Comparison of ENCODE assay signal across 21 mouse cellular contexts in the genomic region with DNA sequence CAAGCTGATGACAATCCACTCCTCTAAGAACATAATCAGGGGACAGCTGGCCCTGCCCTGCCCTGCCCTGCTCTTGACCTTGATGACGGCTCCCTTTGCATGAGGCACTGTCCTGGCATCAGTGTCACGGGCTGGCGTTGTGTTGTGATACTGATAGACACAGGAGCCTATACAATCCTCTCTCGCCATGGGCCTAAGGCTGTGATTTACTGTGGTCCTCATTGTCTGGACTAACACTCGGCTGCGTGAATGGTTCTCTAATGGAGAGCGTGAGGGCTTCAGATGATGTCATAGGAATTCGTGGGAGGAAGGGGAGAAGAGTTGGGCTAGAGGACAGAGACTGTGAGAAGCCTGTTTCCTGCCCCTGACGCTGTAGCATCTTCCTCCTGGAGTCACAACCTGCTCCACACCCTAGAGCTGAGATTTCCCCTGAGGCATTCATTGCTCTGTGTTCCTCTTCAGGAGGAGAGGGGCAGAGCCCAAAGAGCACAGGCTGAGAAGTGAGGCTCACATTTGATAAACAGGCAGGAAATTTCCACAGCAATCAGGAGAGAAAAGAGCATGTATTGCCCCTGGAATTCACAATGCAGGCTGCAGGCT. TPM values are rescaled to one million over a fixed set of nuclear protein-coding genes. Genes with fewer than 3 reads are reported as not detected.
DNase-seq lines count a peak whose midpoint lies in the region; ATAC-seq and TF ChIP-seq lines count a peak whose summit lies in the region.
"Had no signal": no experiment of that assay in that cellular context is flagged by ENCODE, and none has a peak within 500 bp of the region (broad histone marks: within the 10 kb centered on the region; RNA-seq: fewer than 3 reads in every experiment).

No protein-coding gene starts in this region.

- H3K27ac ChIP-seq in heart, embryonic 14.5 days (replicated peaks in 1 of 2; ENCODE audit: control insufficient read depth in 1 of 2, insufficient read depth in 1 of 2, low read depth in 2 of 2, low read length in 2 of 2), result no peak overlapping the region
- no peak overlapping the region for H3K27ac ChIP-seq in heart, embryonic 11.5 days (ENCODE audit: low read depth, low read length)
- H3K27ac ChIP-seq in midbrain, embryonic 14.5 days (replicated peaks; ENCODE audit: low read depth, low read length), result peak overlapping the region; percentile 46
- H3K27ac ChIP-seq in intestine, postnatal 0 days (ENCODE audit: low read depth, low read length), result no peak overlapping the region
- H3K27ac ChIP-seq: embryonic facial prominence, embryonic 12.5 days; intestine, embryonic 15.5 days; limb, embryonic 15.5 days had no signal

- 22% methylated on average over 9 of the region's 9 CpGs for WGBS in heart, embryonic 14.5 days
- 29% methylated on average over 9 of the region's 9 CpGs for WGBS in heart, embryonic 11.5 days (ENCODE audit: insufficient replicate concordance)
- WGBS in midbrain, embryonic 14.5 days, result 60% methylated on average over 9 of the region's 9 CpGs
- 48% methylated on average over 9 of the region's 9 CpGs for WGBS in intestine, postnatal 0 days

- ATAC-seq in heart, embryonic 14.5 days (ENCODE audit: insufficient number of reproducible peaks, insufficient read depth, low FRiP score, low read depth), result 0 out of 2 replicates have a peak, but pooled peaks have one; percentile 25
- ATAC-seq in heart, embryonic 11.5 days (replicated peaks; ENCODE audit: insufficient number of reproducible peaks, low FRiP score, low TSS enrichment), result no peak
- ATAC-seq in midbrain, embryonic 14.5 days (ENCODE audit: low FRiP score, low TSS enrichment), result no peak
- no peak for ATAC-seq in intestine, postnatal 0 days
- ATAC-seq: intestine, embryonic 15.5 days had no signal

- H3K4me2 ChIP-seq in heart, embryonic 14.5 days (ENCODE audit: low read length), result no peak overlapping the region
- H3K4me2 ChIP-seq in heart, embryonic 11.5 days, result no peak overlapping the region
- no peak overlapping the region for H3K4me2 ChIP-seq in midbrain, embryonic 14.5 days (ENCODE audit: low read length)
- H3K4me2 ChIP-seq in intestine, postnatal 0 days (replicated peaks; ENCODE audit: low read depth), result no peak overlapping the region
- H3K4me2 ChIP-seq: embryonic facial prominence, embryonic 12.5 days; intestine, embryonic 15.5 days; limb, embryonic 15.5 days had no signal

- no peaks in the 10 kb centered on the region for H3K36me3 ChIP-seq in heart, embryonic 14.5 days (ENCODE audit: control insufficient read depth, insufficient read depth, low read length)
- no peaks in the 10 kb centered on the region for H3K36me3 ChIP-seq in heart, embryonic 11.5 days (ENCODE audit: control insufficient read depth, insufficient read depth, low read length)
- no peaks in the 10 kb centered on the region for H3K36me3 ChIP-seq in midbrain, embryonic 14.5 days (ENCODE audit: control insufficient read depth, insufficient read depth, low read length)
- H3K36me3 ChIP-seq in intestine, postnatal 0 days (ENCODE audit: control insufficient read depth, insufficient read depth), result no peaks in the 10 kb centered on the region
- H3K36me3 ChIP-seq: embryonic facial prominence, embryonic 12.5 days; intestine, embryonic 15.5 days; limb, embryonic 15.5 days had no signal

- TF ChIP-seq CTCF in intestine, postnatal 0 days (IDR thresholded peaks at IDR 0.05; ENCODE audit: low read depth), result no peak

- H3K4me3 ChIP-seq in heart, embryonic 14.5 days (ENCODE audit: control insufficient read depth in 1 of 2, insufficient read depth in 1 of 2, low read depth in 1 of 2, low read length in 2 of 2), result no peak overlapping the region
- no peak overlapping the region for H3K4me3 ChIP-seq in heart, embryonic 11.5 days (ENCODE audit: low read depth, low read length)
- H3K4me3 ChIP-seq in midbrain, embryonic 14.5 days (replicated peaks; ENCODE audit: low read depth, low read length), result no peak overlapping the region
- no peak overlapping the region for H3K4me3 ChIP-seq in intestine, postnatal 0 days (ENCODE audit: low read depth, low read length)
- H3K4me3 ChIP-seq: embryonic facial prominence, embryonic 12.5 days; intestine, embryonic 15.5 days; limb, embryonic 15.5 days had no signal

- H3K9me3 ChIP-seq in heart, embryonic 14.5 days (ENCODE audit: control insufficient read depth, low read length), result no peaks in the 10 kb centered on the region
- no peaks in the 10 kb centered on the region for H3K9me3 ChIP-seq in heart, embryonic 11.5 days (replicated peaks; ENCODE audit: control insufficient read depth, low read length)
- no peaks in the 10 kb centered on the region for H3K9me3 ChIP-seq in midbrain, embryonic 14.5 days (ENCODE audit: control insufficient read depth, low read length)
- no peaks in the 10 kb centered on the region for H3K9me3 ChIP-seq in intestine, postnatal 0 days (ENCODE audit: control insufficient read depth)
- H3K9me3 ChIP-seq: embryonic facial prominence, embryonic 12.5 days; intestine, embryonic 15.5 days; limb, embryonic 15.5 days had no signal

- peaks cover 12 to 14% of the 10 kb centered on the region in 2 experiments for H3K4me1 ChIP-seq in heart, embryonic 14.5 days (ENCODE audit: control insufficient read depth in 2 of 2, insufficient read depth in 2 of 2, low read length in 2 of 2)
- peaks cover 19% of the 10 kb centered on the region for H3K4me1 ChIP-seq in heart, embryonic 11.5 days (ENCODE audit: control insufficient read depth, insufficient read depth, low read length)
- H3K4me1 ChIP-seq in midbrain, embryonic 14.5 days (ENCODE audit: control insufficient read depth, insufficient read depth, low read length), result peaks cover 2% of the 10 kb centered on the region; the same call in 1 of the 2 replicates
- H3K4me1 ChIP-seq in intestine, postnatal 0 days (replicated peaks; ENCODE audit: control insufficient read depth, insufficient read depth, low read length), result no peaks in the 10 kb centered on the region

- no peaks in the 10 kb centered on the region for H3K27me3 ChIP-seq in heart, embryonic 14.5 days (ENCODE audit: control insufficient read depth, insufficient read depth, low read length)
- H3K27me3 ChIP-seq in heart, embryonic 11.5 days (ENCODE audit: control insufficient read depth, insufficient read depth, low read length), result no peaks in the 10 kb centered on the region
- no peaks in the 10 kb centered on the region for H3K27me3 ChIP-seq in midbrain, embryonic 14.5 days (ENCODE audit: control insufficient read depth, insufficient read depth, low read length)
- H3K27me3 ChIP-seq in intestine, postnatal 0 days (replicated peaks; ENCODE audit: control insufficient read depth, insufficient read depth, low read length), result no peaks in the 10 kb centered on the region
- H3K27me3 ChIP-seq: CH12.LX; embryonic facial prominence, embryonic 12.5 days; intestine, embryonic 15.5 days; limb, embryonic 15.5 days had no signal

- peak; percentile 45 for DNase-seq in embryo, embryonic 10.5 days (ENCODE audit: low spot score)
- no peak for DNase-seq in embryo, embryonic 9.5 days (ENCODE audit: extremely low spot score)
- peak; percentile 47 for DNase-seq in ZHBTc4 (ENCODE audit: low read depth, low spot score)
- no peak for DNase-seq in midbrain, embryonic 14.5 days
- no peak for DNase-seq in c-Kit-positive CD71-positive TER-119-positive erythroid progenitor cells, embryonic 14.5 days (ENCODE audit: low spot score)
- DNase-seq: adrenal gland, postnatal 14 days; cerebellum, adult 9-10 months; gastrocnemius, postnatal 25 days; lung, adult 2 months; right cerebral cortex, postnatal 25 days; thymus, adult 18-20 months had no signal

- no peak overlapping the region for H3K9ac ChIP-seq in heart, embryonic 14.5 days (ENCODE audit: low read length)
- H3K9ac ChIP-seq in heart, embryonic 11.5 days (ENCODE audit: low read depth, low read length), result no peak overlapping the region
- H3K9ac ChIP-seq in midbrain, embryonic 14.5 days (replicated peaks; ENCODE audit: low read length), result 0 out of 2 replicates have a peak overlapping the region, but pooled peaks have one; percentile 0
- no peak overlapping the region for H3K9ac ChIP-seq in intestine, postnatal 0 days (ENCODE audit: low read depth, low read length)
- H3K9ac ChIP-seq: embryonic facial prominence, embryonic 12.5 days; intestine, embryonic 15.5 days; limb, embryonic 15.5 days had no signal

RNA-seq across cellular contexts. Expression of a gene that starts 44.5 kb away (rescaled TPM):
- not detected in 2 replicates for polyA plus RNA-seq in heart, embryonic 14.5 days (2014; fragmentation: Nextera tagmentation; extraction: Ambion mirVana)
- polyA plus RNA-seq in heart, embryonic 11.5 days (2014; fragmentation: Nextera tagmentation; extraction: Ambion mirVana), result not detected in 2 replicates
- not detected in 2 replicates for polyA plus RNA-seq in midbrain, embryonic 14.5 days (2014; fragmentation: Nextera tagmentation; extraction: Ambion mirVana)
- not detected in 2 replicates for polyA plus RNA-seq in intestine, postnatal 0 days (2015; fragmentation: Nextera tagmentation; extraction: Ambion mirVana)
- polyA plus RNA-seq: embryonic facial prominence, embryonic 12.5 days; heart, embryonic 16.5 days; intestine, embryonic 15.5 days; kidney, embryonic 16.5 days; limb, embryonic 15.5 days; lung, adult 2 months; urinary bladder, adult 2 months had no signal

Comparison
In these comparisons a context has a peak if more than half of its experiments do, and no peak if none do; other contexts are left out.
1. DNase-seq: peak in embryo, embryonic 10.5 days (single experiment) and ZHBTc4 (single experiment); none in embryo, embryonic 9.5 days (single experiment), midbrain, embryonic 14.5 days (single experiment) and c-Kit-positive CD71-positive TER-119-positive erythroid progenitor cells, embryonic 14.5 days (single experiment).